In genomic region chrX:117885691-117886090, GRCm38 (mm10) we compare ENCODE assay signal across 17 mouse cellular contexts.
A peak's percentile ranks its signal among the peaks of the same experiment; 100 is the strongest.
DNase-seq lines count a peak whose midpoint lies in the region; ATAC-seq lines count a peak whose summit lies in the region.
"Had no signal": no experiment of that assay in that cellular context is flagged by ENCODE, and none has a peak within 500 bp of the region (broad histone marks: within the 10 kb centered on the region; RNA-seq: fewer than 3 reads in every experiment).

No protein-coding gene starts in this region.

- DNase-seq in lung, postnatal 14 days = no peak
- DNase-seq in embryo, embryonic 9.5 days (ENCODE audit: extremely low spot score) = no peak
- DNase-seq: adrenal gland, adult 2 months; adrenal gland, adult 8-10 months; adrenal gland, postnatal 10 days; adrenal gland, postnatal 14 days; adrenal gland, postnatal 25 days; adrenal gland, postnatal 36 days; B cell, adult 2 months; cerebellum, adult 11 months; cerebellum, adult 11-12 months; cerebellum, adult 18-20 months had no signal

- peak; percentile 65; the same call in 1 of the 2 replicates for ATAC-seq in granulocyte monocyte progenitor cell, adult 5-6 weeks (replicated peaks; ENCODE audit: poor library complexity, severe bottlenecking)
- ATAC-seq in megakaryocyte, adult 5-6 weeks (ENCODE audit: poor library complexity, severe bottlenecking) = peak; percentile 52; the same call in 1 of the 2 replicates
- ATAC-seq: activated CD4-positive, CD25-positive, alpha-beta regulatory T cell, adult 4 months; CD4-positive, CD25-positive, alpha-beta regulatory T cell, adult 4 months; Patski had no signal
